Mouse (Mus musculus) limb, embryonic 12.5 days (tissue): ENCODE data around the gene Fanca. TPM values are rescaled to one million over a fixed set of nuclear protein-coding genes. Genes with fewer than 3 reads are reported as not detected.
"Not testable (repeated sequence)": the region's sequence is repeated elsewhere in the genome, so short reads cannot be mapped to it uniquely, and the experiment has no call there.

Source experiments
- ATAC-seq: fragments of 200-750 bp; cut with Nextera tagmentation; 2 replicates; pipeline ENCODE4 v1.8.0; 2017; ENCODE audit warnings: low read depth, moderate TSS enrichment; ENCODE audit not compliant: insufficient number of reproducible peaks, insufficient read depth, low FRiP score, low TSS enrichment
- H3K27ac ChIP-seq: fragments of 300-500 bp; sonication (generic); 2 replicates; pipeline ENCODE4 v1.5.1; 2016; ENCODE audit warnings: mild to moderate bottlenecking, moderate library complexity
- H3K27me3 ChIP-seq: fragments of 300-500 bp; sonication (generic); 2 replicates; pipeline ENCODE4 v1.6.1; 2016; ENCODE audit warnings: mild to moderate bottlenecking, moderate library complexity
- H3K36me3 ChIP-seq: fragments of 300-500 bp; sonication (generic); 2 replicates; pipeline ENCODE4 v1.6.1; 2016; ENCODE audit warnings: mild to moderate bottlenecking, moderate library complexity
- H3K4me1 ChIP-seq: fragments of 300-500 bp; sonication (generic); replicated peaks from 2 replicates; pipeline ENCODE4 v1.6.1; 2016
- H3K4me2 ChIP-seq: fragments of 300-500 bp; sonication (generic); 2 replicates; pipeline ENCODE4 v1.6.1; 2016; ENCODE audit warnings: mild to moderate bottlenecking, moderate library complexity
- H3K4me3 ChIP-seq: fragments of 300-500 bp; sonication (generic); replicated peaks from 2 replicates; pipeline ENCODE4 v1.5.1; 2016; ENCODE audit warnings: mild to moderate bottlenecking
- H3K9ac ChIP-seq: fragments of 300-500 bp; sonication (generic); replicated peaks from 2 replicates; pipeline ENCODE4 v1.6.1; 2016; ENCODE audit warnings: mild to moderate bottlenecking, moderate library complexity
- H3K9me3 ChIP-seq: fragments of 300-500 bp; sonication (generic); 2 replicates; pipeline ENCODE4 v1.6.1; 2016; ENCODE audit warnings: mild to moderate bottlenecking, moderate library complexity
- WGBS: fragments of 180-500 bp; shearing (Covaris S2); methylation state at CpG from one replicate; pipeline ENCODE4 v1.1.7; 2016; 5-methylcytosine and 5-hydroxymethylcytosine counted together
- polyA plus RNA-seq: library from polyadenylated mRNA; unstranded; fragments of >200 nt; fragmentation: Nextera tagmentation; extraction: Ambion mirVana; gene quantifications from 2 replicates; pipeline ENCODE4 v1.2.1, GENCODE M21; 2016

Fanca gene
- polyA plus RNA-seq, 1 experiment from 2014 or later, result 40.0 TPM

DNA sequence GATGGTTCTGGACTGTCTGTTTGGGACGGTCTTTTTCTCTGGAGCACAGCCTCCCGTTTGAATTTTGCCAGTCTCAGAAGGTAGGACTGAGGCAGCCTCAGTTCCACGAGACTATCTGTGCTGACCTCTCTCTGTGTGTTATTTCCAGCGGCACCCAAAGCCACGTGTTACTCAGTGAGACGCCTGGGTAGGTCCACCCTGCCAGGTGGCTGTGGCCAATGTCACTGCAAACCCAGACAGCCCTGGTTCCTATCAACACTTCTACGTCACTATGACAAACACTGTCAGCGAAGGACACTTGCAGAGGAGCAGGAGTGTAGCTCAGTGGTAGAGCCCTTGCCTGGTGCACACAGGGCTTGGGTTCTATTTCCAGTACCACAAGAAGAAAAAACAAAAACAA is 26.7 kb downstream of the Fanca start:
- no peaks in the 10 kb centered on the region for H3K9me3 ChIP-seq
- no peak for ATAC-seq
- H3K27ac ChIP-seq, result no peak overlapping the region
- no peak overlapping the region for H3K4me2 ChIP-seq
- H3K27me3 ChIP-seq, result no peaks in the 10 kb centered on the region
- H3K4me3 ChIP-seq, result no peak overlapping the region
- no peaks in the 10 kb centered on the region for H3K4me1 ChIP-seq
- peaks cover 84% of the 10 kb centered on the region for H3K36me3 ChIP-seq
- no peak overlapping the region for H3K9ac ChIP-seq
- WGBS, result 85% methylated on average over 8 of the region's 8 CpGs

DNA sequence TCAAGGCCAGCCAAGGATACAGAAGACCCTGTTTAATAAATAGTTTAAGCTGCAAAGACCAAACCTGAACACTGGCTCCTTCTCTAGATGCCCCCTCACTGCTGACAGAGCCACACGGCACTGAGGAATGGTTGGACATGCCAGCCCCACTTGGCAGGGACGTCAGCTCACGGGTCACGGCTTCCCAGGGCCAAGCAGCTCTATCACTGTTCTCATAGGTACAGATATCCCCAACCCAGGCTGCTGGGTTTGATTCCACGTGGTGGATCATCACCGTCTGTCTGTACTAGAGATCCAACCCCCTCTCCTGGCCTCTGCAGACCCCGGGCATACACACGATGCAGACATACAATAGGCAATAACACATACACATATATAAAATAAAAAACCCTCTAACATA is 27.7 kb downstream of the Fanca start:
- 93% methylated on average over 8 of the region's 8 CpGs for WGBS
- Histone ChIP-seq H3K9me3 (no peaks in the 10 kb centered on the region), H3K4me2 (no peak overlapping the region), H3K27me3 (no peaks in the 10 kb centered on the region), H3K36me3 (peaks cover 84% of the 10 kb centered on the region), H3K27ac (no peak overlapping the region), H3K4me1 (no peaks in the 10 kb centered on the region), H3K9ac (no peak overlapping the region), H3K4me3 (no peak overlapping the region)
- ATAC-seq, result no peak

DNA sequence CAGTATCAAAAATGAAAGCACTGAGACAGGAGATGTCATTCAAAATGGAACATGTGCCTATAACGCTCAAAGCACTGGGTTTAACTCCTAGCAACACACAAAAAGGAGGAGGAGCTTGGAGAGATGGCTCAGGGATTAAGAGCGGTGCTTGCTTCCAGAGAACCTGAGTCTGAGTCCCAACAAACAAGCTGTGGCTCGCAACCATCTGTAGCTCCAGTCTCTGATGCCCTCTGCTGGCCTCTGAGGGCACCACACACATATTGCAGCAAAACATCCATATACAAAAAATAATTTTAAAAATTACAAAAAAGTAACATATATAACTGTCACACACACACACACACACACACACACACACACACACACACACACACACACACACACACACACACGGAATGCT is 28.2 kb downstream of the Fanca start:
- Histone ChIP-seq H3K27me3 (no peaks in the 10 kb centered on the region), H3K9ac (no peak overlapping the region), H3K36me3 (peaks cover 80% of the 10 kb centered on the region), H3K4me3 (no peak overlapping the region), H3K4me1 (no peaks in the 10 kb centered on the region), H3K27ac (no peak overlapping the region), H3K4me2 (no peak overlapping the region), H3K9me3 (no peaks in the 10 kb centered on the region)
- WGBS, result 91% methylated on average over 4 of the region's 4 CpGs
- no peak for ATAC-seq

DNA sequence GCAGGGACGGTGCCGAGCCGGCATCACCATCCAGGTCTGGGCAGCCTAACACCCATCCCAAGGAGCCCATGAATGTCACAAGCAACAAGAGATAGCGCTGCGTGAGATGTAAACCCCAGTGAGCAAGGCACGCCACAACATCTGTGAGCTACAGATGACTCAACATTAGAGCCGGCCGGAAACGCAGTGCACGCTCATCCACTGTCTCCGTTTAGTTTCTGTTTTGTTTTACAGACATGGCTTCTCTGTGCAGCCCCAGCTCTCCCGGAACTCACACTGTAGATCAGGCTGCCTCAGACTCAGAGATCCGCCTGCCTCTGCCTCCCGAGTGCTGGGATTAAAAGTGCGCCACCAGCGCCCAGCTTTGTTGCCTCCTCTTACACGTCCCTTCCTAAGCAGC is 31.0 kb downstream of the Fanca start:
- Histone ChIP-seq H3K27me3 (no peaks in the 10 kb centered on the region), H3K36me3 (peaks cover 60% of the 10 kb centered on the region), H3K4me2 (no peak overlapping the region), H3K4me3 (no peak overlapping the region), H3K27ac (no peak overlapping the region), H3K4me1 (no peaks in the 10 kb centered on the region), H3K9ac (no peak overlapping the region), H3K9me3 (no peaks in the 10 kb centered on the region)
- 93% methylated on average over 17 of the region's 17 CpGs for WGBS
- no peak for ATAC-seq

DNA sequence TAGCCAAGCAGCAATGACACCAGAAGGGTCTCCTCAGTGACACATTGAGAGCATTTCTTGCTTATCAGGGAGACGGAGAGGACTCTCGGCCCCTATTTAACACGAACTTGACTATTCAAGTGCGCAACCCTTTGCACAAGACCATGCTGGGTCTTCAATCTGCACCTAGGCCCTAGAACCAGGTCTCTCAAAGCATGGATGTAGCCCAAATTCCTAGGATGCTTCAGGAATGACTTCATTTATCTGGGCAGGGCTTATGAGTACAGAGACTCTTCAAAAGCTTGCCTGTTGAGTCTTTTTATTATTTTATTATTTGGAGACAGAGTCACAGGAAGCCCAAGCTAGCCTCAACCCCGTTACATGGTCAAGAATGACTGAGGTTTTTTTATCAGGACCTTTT is 33.9 kb downstream of the Fanca start:
- WGBS, result 92% methylated on average over 5 of the region's 5 CpGs
- H3K27ac ChIP-seq, result no peak overlapping the region
- no peak overlapping the region for H3K4me2 ChIP-seq
- no peaks in the 10 kb centered on the region for H3K4me1 ChIP-seq
- no peak overlapping the region for H3K4me3 ChIP-seq
- ATAC-seq, result no peak
- H3K36me3 ChIP-seq, result peaks cover 62% of the 10 kb centered on the region
- no peak overlapping the region for H3K9ac ChIP-seq
- no peaks in the 10 kb centered on the region for H3K27me3 ChIP-seq
- H3K9me3 ChIP-seq, result no peaks in the 10 kb centered on the region

DNA sequence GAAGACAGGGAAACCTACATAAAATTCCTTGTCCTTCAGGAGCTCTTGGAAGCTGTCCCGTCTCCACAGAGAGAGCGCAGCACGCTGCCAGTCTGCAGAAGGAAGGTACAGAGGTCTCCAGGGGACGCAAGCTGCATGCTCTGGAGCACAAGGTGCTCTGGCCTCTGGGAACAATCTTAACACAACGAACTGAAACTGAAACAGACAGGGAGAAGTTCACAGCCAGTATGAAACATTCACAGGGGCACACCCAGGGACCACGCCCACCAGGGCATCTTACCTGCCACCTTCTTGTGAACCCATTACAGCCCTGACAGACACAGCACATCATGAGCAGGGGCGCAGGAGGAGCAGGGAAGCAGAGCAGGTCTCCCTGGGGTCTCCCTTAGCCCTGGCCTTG is 34.4 kb downstream of the Fanca start:
- ATAC-seq, result no peak
- Histone ChIP-seq H3K4me3 (no peak overlapping the region), H3K4me1 (no peaks in the 10 kb centered on the region), H3K9me3 (no peaks in the 10 kb centered on the region), H3K27me3 (no peaks in the 10 kb centered on the region), H3K27ac (no peak overlapping the region), H3K4me2 (no peak overlapping the region), H3K9ac (no peak overlapping the region), H3K36me3 (peaks cover 57% of the 10 kb centered on the region)
- WGBS, result 92% methylated on average over 7 of the region's 7 CpGs

DNA sequence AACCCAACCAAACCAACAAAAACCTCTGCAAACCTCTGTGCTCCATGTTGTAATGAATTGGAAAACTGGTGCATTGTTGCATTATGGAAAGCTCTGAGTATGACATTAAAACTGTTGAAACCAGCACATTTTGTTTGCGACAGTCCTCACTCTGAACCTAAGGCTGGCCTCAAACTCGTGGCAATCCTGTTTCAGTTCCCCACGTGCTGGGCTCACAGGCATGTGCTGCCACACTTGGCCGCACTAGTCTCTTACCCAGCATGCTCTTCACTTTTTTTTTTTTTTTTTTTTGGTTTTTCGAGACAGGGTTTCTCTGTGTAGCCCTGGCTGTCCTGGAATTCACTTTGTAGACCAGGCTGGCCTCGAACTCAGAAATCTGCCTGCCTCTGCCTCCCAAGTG is 35.4 kb downstream of the Fanca start:
- not testable (repeated sequence) for H3K9ac ChIP-seq, H3K4me1 ChIP-seq, ATAC-seq, H3K4me3 ChIP-seq, H3K9me3 ChIP-seq, H3K27ac ChIP-seq, H3K27me3 ChIP-seq, H3K4me2 ChIP-seq
- WGBS, result 93% methylated on average over 5 of the region's 6 CpGs
- peaks cover 53% of the 10 kb centered on the region for H3K36me3 ChIP-seq

DNA sequence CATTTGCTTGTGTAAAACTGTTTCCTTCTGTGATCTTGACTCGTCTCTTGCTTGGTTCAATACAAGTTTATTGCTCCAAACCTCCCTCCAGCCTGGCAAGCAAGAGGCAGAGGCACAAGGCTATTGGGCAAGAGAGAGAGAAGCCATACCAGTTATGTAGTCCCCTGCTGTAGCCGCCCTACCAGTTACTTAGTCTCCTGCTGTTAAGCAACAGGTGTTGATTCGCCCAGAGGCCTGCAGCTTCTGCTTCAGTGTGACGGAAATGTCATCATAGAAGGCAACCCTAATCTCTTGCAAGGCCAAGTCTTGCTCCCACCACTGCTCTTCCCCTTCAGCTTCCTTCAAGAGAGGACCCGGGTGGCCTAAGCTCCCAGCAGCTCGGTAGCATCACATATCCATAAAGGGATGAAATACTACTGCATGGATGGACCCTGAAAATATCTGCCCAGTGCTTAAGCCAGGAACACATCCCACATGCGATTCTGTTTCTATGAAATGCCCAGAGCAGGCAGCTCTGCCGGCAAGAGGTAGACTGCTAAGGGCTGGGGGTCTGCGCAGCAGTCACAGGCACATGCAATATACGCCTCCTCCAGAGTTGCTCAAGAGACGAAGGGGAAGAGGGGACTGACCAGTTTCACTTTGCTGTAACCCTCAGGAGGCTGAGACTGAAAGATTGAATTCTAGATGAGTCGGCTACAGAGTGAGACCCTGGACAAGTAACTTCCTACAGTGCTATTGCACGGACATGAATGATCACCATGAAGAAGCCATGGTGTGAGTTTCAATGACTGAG is 37.9 kb downstream of the Fanca start:
- Histone ChIP-seq H3K9me3 (no peaks in the 10 kb centered on the region), H3K9ac (no peak overlapping the region), H3K27ac (no peak overlapping the region), H3K4me2 (no peak overlapping the region), H3K4me3 (no peak overlapping the region), H3K27me3 (no peaks in the 10 kb centered on the region), H3K36me3 (peaks cover 37% of the 10 kb centered on the region), H3K4me1 (no peaks in the 10 kb centered on the region)
- ATAC-seq, result no peak
- WGBS, result 87% methylated on average over 13 of the region's 13 CpGs

DNA sequence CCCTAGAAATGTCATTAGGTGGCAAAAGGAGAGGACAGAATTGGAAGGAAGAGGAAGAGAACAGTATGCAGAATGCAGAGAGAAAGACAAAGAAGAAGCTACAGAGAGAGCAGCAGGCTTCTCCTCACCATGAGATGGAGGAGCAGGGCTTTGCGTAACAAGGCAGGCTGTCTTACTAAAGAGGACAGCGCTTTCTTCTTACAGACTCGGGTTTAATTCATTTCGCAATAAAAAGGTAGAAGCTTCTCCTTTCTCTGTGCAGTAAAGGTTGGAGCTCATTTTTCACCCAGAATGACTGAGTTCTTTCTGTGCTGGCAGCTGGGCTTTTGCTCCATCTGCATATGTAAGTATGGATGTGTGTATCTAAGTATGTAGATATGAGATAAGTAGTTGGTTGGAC is 38.5 kb downstream of the Fanca start:
- 97% methylated on average over 4 of the region's 4 CpGs for WGBS
- no peak overlapping the region for H3K27ac ChIP-seq
- H3K4me2 ChIP-seq, result no peak overlapping the region
- no peak overlapping the region for H3K4me3 ChIP-seq
- no peak overlapping the region for H3K9ac ChIP-seq
- no peaks in the 10 kb centered on the region for H3K4me1 ChIP-seq
- H3K9me3 ChIP-seq, result no peaks in the 10 kb centered on the region
- ATAC-seq, result no peak
- peaks cover 43% of the 10 kb centered on the region for H3K36me3 ChIP-seq
- no peaks in the 10 kb centered on the region for H3K27me3 ChIP-seq

DNA sequence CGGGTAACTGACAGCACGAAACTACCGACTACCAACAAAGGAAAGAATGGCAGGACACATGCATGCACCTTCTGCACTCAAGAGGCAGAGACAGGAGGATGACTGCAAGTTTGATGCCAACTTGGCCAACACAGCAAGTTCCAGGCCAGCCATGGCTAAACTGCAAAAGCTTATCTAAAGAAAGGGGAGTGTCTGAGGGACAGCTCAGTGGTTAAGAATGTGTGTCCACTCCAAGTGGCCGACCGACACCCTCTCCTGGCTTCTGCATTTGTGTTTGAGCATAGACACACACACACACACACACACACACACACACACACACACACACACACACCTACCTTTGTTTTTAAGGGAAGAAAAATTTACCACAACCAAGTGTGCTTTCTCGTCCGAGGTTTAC is 39.9 kb downstream of the Fanca start:
- Histone ChIP-seq H3K4me2 (no peak overlapping the region), H3K27me3 (no peaks in the 10 kb centered on the region), H3K4me3 (no peak overlapping the region), H3K9ac (no peak overlapping the region), H3K27ac (no peak overlapping the region), H3K36me3 (peaks cover 50% of the 10 kb centered on the region), H3K9me3 (no peaks in the 10 kb centered on the region), H3K4me1 (no peaks in the 10 kb centered on the region)
- ATAC-seq, result no peak
- WGBS, result 81% methylated on average over 7 of the region's 7 CpGs

DNA sequence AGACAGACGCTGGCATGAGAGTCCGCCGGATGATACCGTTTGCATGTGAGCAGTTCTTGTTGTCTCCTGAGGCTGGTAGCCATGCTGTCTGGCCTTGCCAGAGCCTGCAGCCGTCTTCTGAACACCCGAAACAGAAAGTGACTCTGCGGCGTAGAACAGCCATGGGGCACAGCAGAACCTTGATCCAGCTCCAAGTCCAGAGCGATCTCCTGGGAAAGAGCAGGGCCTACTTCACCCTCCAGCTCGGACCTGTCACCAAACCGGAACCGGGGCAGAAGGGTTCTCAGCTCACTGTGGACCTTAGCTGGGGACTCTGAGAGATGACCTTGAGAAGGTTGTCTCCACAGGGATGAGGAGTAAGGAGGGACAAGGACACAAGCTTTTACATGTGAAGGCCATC is 43.3 kb downstream of the Fanca start:
- WGBS, result 94% methylated on average over 12 of the region's 12 CpGs
- Histone ChIP-seq H3K4me3 (no peak overlapping the region), H3K4me1 (no peaks in the 10 kb centered on the region), H3K36me3 (peaks cover 53% of the 10 kb centered on the region), H3K27ac (no peak overlapping the region), H3K9ac (no peak overlapping the region), H3K27me3 (no peaks in the 10 kb centered on the region), H3K4me2 (no peak overlapping the region), H3K9me3 (no peaks in the 10 kb centered on the region)
- no peak for ATAC-seq

DNA sequence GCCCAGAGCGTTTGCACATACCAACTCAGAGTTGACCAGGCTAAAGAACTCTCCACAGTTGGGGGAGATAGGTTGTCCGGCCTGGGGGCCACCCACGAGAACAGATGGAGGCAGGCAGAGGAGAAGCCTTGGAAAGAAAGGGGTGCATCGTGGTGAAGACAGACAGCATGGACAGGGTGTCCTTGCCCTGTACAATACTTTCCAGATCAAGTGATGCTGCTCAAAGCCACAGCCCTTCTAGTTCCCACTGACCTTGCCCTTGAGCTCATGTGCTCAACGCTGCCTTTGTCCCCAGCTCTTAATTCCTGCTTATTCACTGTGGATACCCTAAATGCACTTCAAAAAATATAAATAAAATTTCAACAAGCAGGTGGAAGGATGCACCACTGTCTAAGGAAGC is 43.9 kb downstream of the Fanca start:
- H3K9me3 ChIP-seq, result no peaks in the 10 kb centered on the region
- H3K4me1 ChIP-seq, result no peaks in the 10 kb centered on the region
- no peak overlapping the region for H3K4me3 ChIP-seq
- H3K36me3 ChIP-seq, result peaks cover 55% of the 10 kb centered on the region
- no peak for ATAC-seq
- no peak overlapping the region for H3K27ac ChIP-seq
- WGBS, result 88% methylated on average over 5 of the region's 5 CpGs
- no peaks in the 10 kb centered on the region for H3K27me3 ChIP-seq
- H3K4me2 ChIP-seq, result no peak overlapping the region
- H3K9ac ChIP-seq, result no peak overlapping the region
